Mouse (Mus musculus): Measurements from ENCODE around the gene Sytl2.

The Sytl2 gene

GRCm38 (mm10) chr7:90341212-90341957 lies 39.3 kb downstream of the Sytl2 start:
- TF ChIP-seq POU5F1 (IDR thresholded peaks at IDR 0.05; ENCODE audit: borderline replicate concordance, low read length), result no peak
- no peaks in the 10 kb centered on the region for H3K36me3 ChIP-seq (ENCODE audit: insufficient read depth, low read length)
- 0 out of 2 replicates have a peak, but pooled peaks cover 2% of the 10 kb centered on the region for H3K9me3 ChIP-seq (ENCODE audit: low read length)
- peaks cover 3% of the 10 kb centered on the region; the same call in 1 of the 2 replicates for H3K27me3 ChIP-seq (ENCODE audit: insufficient read depth, low read length)
- no peak overlapping the region for H3K4me3 ChIP-seq (replicated peaks; ENCODE audit: low read length)
- H3K4me1 ChIP-seq (replicated peaks; ENCODE audit: low read depth, low read length), result peaks cover 16% of the 10 kb centered on the region

GRCm38 (mm10) chr7:90344903-90345302 lies 42.9 kb downstream of the Sytl2 start:
- Histone ChIP-seq H3K9me3 (ENCODE audit: low read length) (0 out of 2 replicates have a peak, but pooled peaks cover 2% of the 10 kb centered on the region), H3K4me3 (replicated peaks; ENCODE audit: low read length) (no peak overlapping the region), H3K4me1 (replicated peaks; ENCODE audit: low read depth, low read length) (peaks cover 16% of the 10 kb centered on the region), H3K27me3 (ENCODE audit: insufficient read depth, low read length) (peaks cover 3% of the 10 kb centered on the region; the same call in 1 of the 2 replicates), H3K36me3 (ENCODE audit: insufficient read depth, low read length) (no peaks in the 10 kb centered on the region)
- TF ChIP-seq CTCF (conservative IDR thresholded peaks at IDR 0.05; ENCODE audit: low read length), result no peak
- TF ChIP-seq NANOG (IDR thresholded peaks at IDR 0.05; ENCODE audit: borderline replicate concordance, low read length), result no peak
- no peak for TF ChIP-seq POU5F1 (IDR thresholded peaks at IDR 0.05; ENCODE audit: borderline replicate concordance, low read length)

GRCm38 (mm10) chr7:90347779-90348437 lies 45.9 kb downstream of the Sytl2 start:
- H3K4me1 ChIP-seq (replicated peaks; ENCODE audit: low read depth, low read length), result no peaks in the 10 kb centered on the region; the same call in 1 of the 2 replicates
- 0 out of 2 replicates have a peak, but pooled peaks cover 2% of the 10 kb centered on the region for H3K9me3 ChIP-seq (ENCODE audit: low read length)
- TF ChIP-seq POU5F1 (IDR thresholded peaks at IDR 0.05; ENCODE audit: borderline replicate concordance, low read length) (no peak), CTCF (conservative IDR thresholded peaks at IDR 0.05; ENCODE audit: low read length) (no peak), NANOG (IDR thresholded peaks at IDR 0.05; ENCODE audit: borderline replicate concordance, low read length) (no peak)
- H3K27me3 ChIP-seq (ENCODE audit: insufficient read depth, low read length), result no peaks in the 10 kb centered on the region; the same call in 1 of the 2 replicates
- no peaks in the 10 kb centered on the region for H3K36me3 ChIP-seq (ENCODE audit: insufficient read depth, low read length)
- H3K4me3 ChIP-seq (replicated peaks; ENCODE audit: low read length), result no peak overlapping the region

GRCm38 (mm10) chr7:90349014-90349413 lies 47.0 kb downstream of the Sytl2 start:
- no peaks in the 10 kb centered on the region for H3K27me3 ChIP-seq (ENCODE audit: insufficient read depth, low read length)
- TF ChIP-seq CTCF (conservative IDR thresholded peaks at IDR 0.05; ENCODE audit: low read length) (no peak), POU5F1 (IDR thresholded peaks at IDR 0.05; ENCODE audit: borderline replicate concordance, low read length) (no peak), NANOG (IDR thresholded peaks at IDR 0.05; ENCODE audit: borderline replicate concordance, low read length) (no peak)
- H3K4me3 ChIP-seq (replicated peaks; ENCODE audit: low read length), result no peak overlapping the region
- H3K4me1 ChIP-seq (replicated peaks; ENCODE audit: low read depth, low read length), result no peaks in the 10 kb centered on the region; the same call in 1 of the 2 replicates
- H3K9me3 ChIP-seq (ENCODE audit: low read length), result no peaks in the 10 kb centered on the region
- no peaks in the 10 kb centered on the region for H3K36me3 ChIP-seq (ENCODE audit: insufficient read depth, low read length)

- Histone ChIP-seq H3K27me3 (ENCODE audit: insufficient read depth, low read length) (no peaks in the 10 kb centered on the region), H3K4me1 (replicated peaks; ENCODE audit: low read depth, low read length) (no peaks in the 10 kb centered on the region; the same call in 1 of the 2 replicates), H3K4me3 (replicated peaks; ENCODE audit: low read length) (no peak overlapping the region), H3K9me3 (ENCODE audit: low read length) (no peaks in the 10 kb centered on the region), H3K36me3 (ENCODE audit: insufficient read depth, low read length) (no peaks in the 10 kb centered on the region)
- TF ChIP-seq POU5F1 (IDR thresholded peaks at IDR 0.05; ENCODE audit: borderline replicate concordance, low read length), result no peak
- no peak for TF ChIP-seq NANOG (IDR thresholded peaks at IDR 0.05; ENCODE audit: borderline replicate concordance, low read length)
- TF ChIP-seq CTCF (conservative IDR thresholded peaks at IDR 0.05; ENCODE audit: low read length), result no peak
Measured at GRCm38 (mm10) chr7:90352183-90352582, 50.1 kb downstream of the Sytl2 start.

- no peaks in the 10 kb centered on the region for H3K9me3 ChIP-seq (ENCODE audit: low read length)
- no peaks in the 10 kb centered on the region for H3K4me1 ChIP-seq (replicated peaks; ENCODE audit: low read depth, low read length)
- no peaks in the 10 kb centered on the region for H3K36me3 ChIP-seq (ENCODE audit: insufficient read depth, low read length)
- no peak overlapping the region for H3K4me3 ChIP-seq (replicated peaks; ENCODE audit: low read length)
- TF ChIP-seq CTCF (conservative IDR thresholded peaks at IDR 0.05; ENCODE audit: low read length), result no peak
- TF ChIP-seq NANOG (IDR thresholded peaks at IDR 0.05; ENCODE audit: borderline replicate concordance, low read length), result no peak
- TF ChIP-seq POU5F1 (IDR thresholded peaks at IDR 0.05; ENCODE audit: borderline replicate concordance, low read length), result no peak
- H3K27me3 ChIP-seq (ENCODE audit: insufficient read depth, low read length), result no peaks in the 10 kb centered on the region
Measured at GRCm38 (mm10) chr7:90353488-90354228, 51.6 kb downstream of the Sytl2 start.

GRCm38 (mm10) chr7:90354229-90354604 lies 52.2 kb downstream of the Sytl2 start:
- H3K9me3 ChIP-seq (ENCODE audit: low read length), result no peaks in the 10 kb centered on the region
- no peak for TF ChIP-seq POU5F1 (IDR thresholded peaks at IDR 0.05; ENCODE audit: borderline replicate concordance, low read length)
- no peaks in the 10 kb centered on the region for H3K36me3 ChIP-seq (ENCODE audit: insufficient read depth, low read length)
- H3K27me3 ChIP-seq (ENCODE audit: insufficient read depth, low read length), result no peaks in the 10 kb centered on the region
- H3K4me1 ChIP-seq (replicated peaks; ENCODE audit: low read depth, low read length), result no peaks in the 10 kb centered on the region
- no peak overlapping the region for H3K4me3 ChIP-seq (replicated peaks; ENCODE audit: low read length)

- Histone ChIP-seq H3K36me3 (ENCODE audit: insufficient read depth, low read length) (no peaks in the 10 kb centered on the region), H3K27me3 (ENCODE audit: insufficient read depth, low read length) (no peaks in the 10 kb centered on the region), H3K9me3 (ENCODE audit: low read length) (no peaks in the 10 kb centered on the region), H3K4me1 (replicated peaks; ENCODE audit: low read depth, low read length) (no peaks in the 10 kb centered on the region), H3K4me3 (replicated peaks; ENCODE audit: low read length) (no peak overlapping the region)
- TF ChIP-seq CTCF (conservative IDR thresholded peaks at IDR 0.05; ENCODE audit: low read length) (no peak), POU5F1 (IDR thresholded peaks at IDR 0.05; ENCODE audit: borderline replicate concordance, low read length) (no peak), NANOG (IDR thresholded peaks at IDR 0.05; ENCODE audit: borderline replicate concordance, low read length) (no peak)
Measured at GRCm38 (mm10) chr7:90355454-90355853, 53.4 kb downstream of the Sytl2 start.
